Mouse (Mus musculus): ENCODE measurements around the gene Acot3. TPM values are rescaled to one million over a fixed set of nuclear protein-coding genes. Genes with fewer than 3 reads are reported as not detected.

Acot3 gene
- polyA plus RNA-seq (2017; shearing (Covaris generic)) = not detected

GRCm38 (mm10) chr12:84051937-84052474 lies at the start of gene Acot3:
TSS of gene Acot3 (plus strand) at chr12:84052144.

GRCm38 (mm10) chr12:84009171-84009965 lies 42.6 kb upstream of the Acot3 start, which contains the start of gene Acot1:
TSS of gene Acot1 (plus strand) at chr12:84009490.

GRCm38 (mm10) chr12:84038241-84038640 lies 13.7 kb upstream of the Acot3 start, which contains the start of gene Acot4:
TSS of gene Acot4 (plus strand) at chr12:84038379.

GRCm38 (mm10) chr12:84038691-84039111 lies 13.2 kb upstream of the Acot3 start, which contains the start of gene Gm49366:
TSS of gene Gm49366 (plus strand) at chr12:84038935.

GRCm38 (mm10) chr12:84068986-84069385 lies 17.0 kb downstream of the Acot3 start, which contains the start of gene Acot5:
TSS of gene Acot5 (plus strand) at chr12:84069325.

GRCm38 (mm10) chr12:84100604-84101492 lies 48.9 kb downstream of the Acot3 start, which contains the start of gene Acot6:
TSS of gene Acot6 (plus strand) at chr12:84100654.

Other genes with a start within 250 kb of the Acot3 start
- gene Numb, start 130.2 kb upstream of the Acot3 start, polyA plus RNA-seq (2017; shearing (Covaris generic)) = 41.6 TPM
- gene Riox1, start 101.5 kb upstream of the Acot3 start, polyA plus RNA-seq (2017; shearing (Covaris generic)) = 2.0 TPM
- not detected for gene Heatr4, start 67.3 kb upstream of the Acot3 start, polyA plus RNA-seq (2017; shearing (Covaris generic))
- 1.5 TPM for gene Acot2, start 64.3 kb upstream of the Acot3 start, polyA plus RNA-seq (2017; shearing (Covaris generic))
- gene Acot1, start 42.7 kb upstream of the Acot3 start, polyA plus RNA-seq (2017; shearing (Covaris generic)) = not detected
- gene Acot4, start 13.8 kb upstream of the Acot3 start, polyA plus RNA-seq (2017; shearing (Covaris generic)) = not detected
- not detected for gene Gm49366, start 13.2 kb upstream of the Acot3 start, polyA plus RNA-seq (2017; shearing (Covaris generic))
- not detected for gene Acot5, start 17.2 kb downstream of the Acot3 start, polyA plus RNA-seq (2017; shearing (Covaris generic))
- gene Acot6, start 48.5 kb downstream of the Acot3 start, polyA plus RNA-seq (2017; shearing (Covaris generic)) = 0.75 TPM
- 0.86 TPM for gene Dnal1, start 62.2 kb downstream of the Acot3 start, polyA plus RNA-seq (2017; shearing (Covaris generic))
- gene Pnma1, start 96.3 kb downstream of the Acot3 start, polyA plus RNA-seq (2017; shearing (Covaris generic)) = not detected
- 28.9 TPM for gene Elmsan1, start 166.7 kb downstream of the Acot3 start, polyA plus RNA-seq (2017; shearing (Covaris generic))
- gene Ptgr2, start 233.1 kb downstream of the Acot3 start, polyA plus RNA-seq (2017; shearing (Covaris generic)) = 38.0 TPM

All from activated CD4-positive, CD25-positive, alpha-beta regulatory T cell, adult 9 weeks (primary cell).